Mouse (Mus musculus) midbrain, embryonic 11.5 days (tissue): Measurements from ENCODE around the gene Btbd17. TPM values are rescaled to one million over a fixed set of nuclear protein-coding genes. Genes with fewer than 3 reads are reported as not detected.

Experiments used
- ATAC-seq: fragments of 200-750 bp; cut with Nextera tagmentation; 2 replicates; pipeline ENCODE4 v1.8.0; 2017; ENCODE audit warnings: moderate TSS enrichment, moderate library complexity; ENCODE audit not compliant: low FRiP score
- DNase-seq: peaks from one replicate; pipeline ENCODE4 v3.0.0; 2015; ENCODE audit warnings: low spot score; ENCODE audit errors: missing footprints
- H3K27ac ChIP-seq: fragments of 300-500 bp; sonication (generic); 2 replicates; pipeline ENCODE4 v1.5.1; 2014; ENCODE audit warnings: low read depth, low read length
- H3K27me3 ChIP-seq: fragments of 300-500 bp; sonication (generic); 2 replicates; pipeline ENCODE4 v1.6.1; 2014; ENCODE audit warnings: mild to moderate bottlenecking, low read length, moderate library complexity, mixed read lengths; ENCODE audit not compliant: control insufficient read depth, insufficient read depth
- H3K36me3 ChIP-seq: fragments of 300-500 bp; sonication (generic); 2 replicates; pipeline ENCODE4 v1.6.1; 2014; ENCODE audit warnings: mild to moderate bottlenecking, low read length, moderate library complexity, mixed read lengths; ENCODE audit not compliant: control insufficient read depth, insufficient read depth
- H3K4me1 ChIP-seq: fragments of 300-500 bp; sonication (generic); 2 replicates; pipeline ENCODE4 v1.6.1; 2014; ENCODE audit warnings: low read length; ENCODE audit not compliant: control insufficient read depth, insufficient read depth
- H3K4me2 ChIP-seq: fragments of 300-500 bp; sonication (generic); 2 replicates; pipeline ENCODE4 v1.6.1; 2014; ENCODE audit warnings: mild to moderate bottlenecking, moderate library complexity
- H3K4me3 ChIP-seq: fragments of 300-500 bp; sonication (generic); 2 replicates; pipeline ENCODE4 v1.5.1; 2014; ENCODE audit warnings: low read depth, low read length
- H3K9ac ChIP-seq: fragments of 300-500 bp; sonication (generic); 2 replicates; pipeline ENCODE4 v1.6.1; 2014; ENCODE audit warnings: low read length
- H3K9me3 ChIP-seq: fragments of 300-500 bp; sonication (generic); 2 replicates; pipeline ENCODE4 v1.6.1; 2016; ENCODE audit warnings: low read length; ENCODE audit not compliant: control insufficient read depth
- WGBS: fragments of 180-500 bp; shearing (Covaris S2); extraction: QIAGEN DNeasy Blood & Tissue Kit; methylation state at CpG from one replicate; pipeline ENCODE4 v1.1.7; 2014; 5-methylcytosine and 5-hydroxymethylcytosine counted together
- polyA plus RNA-seq: library from polyadenylated mRNA; unstranded; fragments of >200 nt; fragmentation: Nextera tagmentation; extraction: Ambion mirVana; gene quantifications from 2 replicates; pipeline ENCODE4 v1.2.1, GENCODE M21; 2014

Btbd17 gene
- polyA plus RNA-seq, 1 experiment from 2014 or later, result 70.2 TPM

GRCm38 (mm10) chr11:114809371-114809770, 13.6 kb upstream of the Btbd17 start:
- H3K9ac ChIP-seq, result no peak overlapping the region
- DNase-seq, result no peak
- H3K4me3 ChIP-seq, result no peak overlapping the region
- H3K27me3 ChIP-seq, result no peaks in the 10 kb centered on the region
- 81% methylated on average over 1 of the region's 1 CpGs for WGBS
- no peak for ATAC-seq
- no peaks in the 10 kb centered on the region for H3K9me3 ChIP-seq
- no peak overlapping the region for H3K4me2 ChIP-seq
- H3K36me3 ChIP-seq, result no peaks in the 10 kb centered on the region
- no peak overlapping the region for H3K27ac ChIP-seq
- peaks cover 13% of the 10 kb centered on the region for H3K4me1 ChIP-seq

GRCm38 (mm10) chr11:114807686-114808427, 12.1 kb upstream of the Btbd17 start:
- no peak for DNase-seq
- no peak overlapping the region for H3K4me3 ChIP-seq
- no peaks in the 10 kb centered on the region for H3K9me3 ChIP-seq
- H3K27ac ChIP-seq, result no peak overlapping the region
- H3K4me2 ChIP-seq, result no peak overlapping the region
- H3K9ac ChIP-seq, result no peak overlapping the region
- ATAC-seq, result peak; percentile 50; the same call in 1 of the 2 replicates
- H3K27me3 ChIP-seq, result no peaks in the 10 kb centered on the region
- WGBS, result 17% methylated on average over 14 of the region's 14 CpGs
- peaks cover 28% of the 10 kb centered on the region for H3K4me1 ChIP-seq
- no peaks in the 10 kb centered on the region for H3K36me3 ChIP-seq

DNA sequence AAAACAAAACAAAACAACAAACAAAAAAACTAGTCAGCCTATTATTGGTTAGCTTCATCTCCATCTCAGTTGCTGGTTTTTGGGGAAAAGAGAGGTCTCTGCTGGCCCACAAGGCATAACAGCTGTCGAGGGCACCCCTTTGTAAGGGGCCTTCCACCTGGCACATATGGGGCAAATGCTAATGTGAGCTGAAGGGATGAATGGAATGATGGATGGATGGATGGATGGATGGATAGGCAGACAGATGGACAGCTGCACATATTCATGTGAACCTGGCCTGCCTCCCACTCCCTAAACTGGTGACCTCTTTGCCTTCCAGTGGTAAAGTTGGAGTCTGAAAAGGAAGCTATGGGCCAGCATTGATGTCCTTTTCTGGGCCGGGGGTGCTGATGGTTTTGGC, 11.3 kb upstream of the Btbd17 start:
- H3K4me2 ChIP-seq, result no peak overlapping the region
- no peak for DNase-seq
- ATAC-seq, result no peak
- WGBS, result 68% methylated on average over 2 of the region's 2 CpGs
- H3K9ac ChIP-seq, result no peak overlapping the region
- no peaks in the 10 kb centered on the region; the same call in 1 of the 2 replicates for H3K27me3 ChIP-seq
- no peak overlapping the region for H3K27ac ChIP-seq
- H3K4me3 ChIP-seq, result no peak overlapping the region
- peaks cover 28% of the 10 kb centered on the region for H3K4me1 ChIP-seq
- H3K36me3 ChIP-seq, result no peaks in the 10 kb centered on the region
- H3K9me3 ChIP-seq, result no peaks in the 10 kb centered on the region

DNA sequence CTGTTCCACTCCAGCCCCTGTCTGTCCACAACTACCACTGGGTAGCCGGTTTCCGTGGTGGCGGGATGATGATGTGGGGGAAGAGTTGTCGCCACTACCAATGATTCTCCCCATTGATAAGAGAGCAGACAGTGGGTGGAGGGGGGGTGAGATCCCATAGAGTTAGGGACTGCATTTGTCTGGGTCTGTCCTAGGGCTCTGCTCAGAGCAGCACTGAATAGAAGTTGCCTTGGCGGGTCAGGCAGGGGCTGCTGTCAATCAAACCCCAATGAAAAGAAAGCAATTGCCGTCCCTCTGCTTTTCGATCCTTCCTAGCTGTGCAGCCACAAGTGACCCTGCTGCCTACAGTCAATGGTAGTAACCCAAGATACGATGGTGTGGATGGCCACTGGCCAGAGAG, 8.2 kb upstream of the Btbd17 start:
- no peaks in the 10 kb centered on the region for H3K36me3 ChIP-seq
- DNase-seq, result no peak

DNA sequence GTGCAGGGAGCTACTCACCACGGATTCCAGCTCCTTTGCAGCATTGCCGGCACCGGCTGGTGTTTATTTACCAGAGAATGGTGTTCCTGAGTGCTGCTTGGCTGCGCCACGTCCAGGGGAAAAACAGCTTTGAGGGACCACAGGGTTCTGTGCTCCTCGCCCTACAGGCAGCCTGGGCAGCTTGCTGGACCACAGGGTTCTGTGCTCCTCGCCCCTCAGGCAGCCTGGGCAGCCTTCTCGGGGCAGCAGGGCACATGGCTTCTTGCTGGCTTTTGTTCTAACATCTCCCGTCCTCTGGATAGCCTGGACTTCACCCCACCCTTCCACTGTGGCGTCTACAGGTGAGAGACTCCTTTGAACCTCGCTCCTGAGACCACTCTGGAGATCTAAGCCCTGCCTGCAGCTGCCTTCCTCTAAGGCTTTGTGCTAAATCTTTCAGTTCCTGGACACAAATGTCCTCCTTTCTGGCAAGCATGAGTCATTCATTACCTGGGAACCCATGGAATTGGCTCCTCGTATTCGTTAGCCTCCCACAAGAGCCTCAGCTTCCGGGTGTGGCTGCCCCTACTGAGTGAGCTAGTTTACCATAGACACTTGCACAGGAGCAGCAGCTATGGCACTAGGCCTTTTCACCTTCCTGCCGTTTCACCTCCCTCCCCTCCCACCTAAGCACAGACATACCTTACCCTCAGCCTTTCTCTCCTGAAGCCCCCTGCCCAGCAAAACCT, 7.0 kb upstream of the Btbd17 start:
- DNase-seq (peak; percentile 87), ATAC-seq (no peak)
- Histone ChIP-seq H3K4me2 (no peak overlapping the region), H3K36me3 (no peaks in the 10 kb centered on the region), H3K27ac (no peak overlapping the region), H3K9me3 (no peaks in the 10 kb centered on the region), H3K4me3 (no peak overlapping the region), H3K27me3 (no peaks in the 10 kb centered on the region; the same call in 1 of the 2 replicates), H3K9ac (0 out of 2 replicates have a peak overlapping the region, but pooled peaks have one; percentile 20), H3K4me1 (peaks cover 23% of the 10 kb centered on the region)
- WGBS, result 75% methylated on average over 15 of the region's 15 CpGs

More for the DNA sequence above, 8.2 kb upstream of the Btbd17 start:
- no peaks in the 10 kb centered on the region for H3K9me3 ChIP-seq
- H3K4me1 ChIP-seq, result peaks cover 28% of the 10 kb centered on the region
- no peak overlapping the region for H3K4me3 ChIP-seq
- no peak overlapping the region for H3K4me2 ChIP-seq
- no peaks in the 10 kb centered on the region; the same call in 1 of the 2 replicates for H3K27me3 ChIP-seq
- 22% methylated on average over 8 of the region's 8 CpGs for WGBS
- ATAC-seq, result peak; percentile 59
- no peak overlapping the region for H3K27ac ChIP-seq
- H3K9ac ChIP-seq, result peak overlapping the region; percentile 39; the same call in 1 of the 2 replicates

- DNase-seq, result no peak
- WGBS, result 97% methylated on average over 1 of the region's 1 CpGs
- H3K27me3 ChIP-seq, result no peaks in the 10 kb centered on the region; the same call in 1 of the 2 replicates
- no peak overlapping the region for H3K9ac ChIP-seq
- no peak overlapping the region for H3K4me2 ChIP-seq
- no peak for ATAC-seq
- peaks cover 22% of the 10 kb centered on the region for H3K4me1 ChIP-seq
- no peaks in the 10 kb centered on the region for H3K9me3 ChIP-seq
- H3K27ac ChIP-seq, result no peak overlapping the region
- H3K36me3 ChIP-seq, result no peaks in the 10 kb centered on the region
- H3K4me3 ChIP-seq, result no peak overlapping the region
These were observed 6.2 kb upstream of the Btbd17 start for GRCm38 (mm10) chr11:114801906-114802305.

DNA sequence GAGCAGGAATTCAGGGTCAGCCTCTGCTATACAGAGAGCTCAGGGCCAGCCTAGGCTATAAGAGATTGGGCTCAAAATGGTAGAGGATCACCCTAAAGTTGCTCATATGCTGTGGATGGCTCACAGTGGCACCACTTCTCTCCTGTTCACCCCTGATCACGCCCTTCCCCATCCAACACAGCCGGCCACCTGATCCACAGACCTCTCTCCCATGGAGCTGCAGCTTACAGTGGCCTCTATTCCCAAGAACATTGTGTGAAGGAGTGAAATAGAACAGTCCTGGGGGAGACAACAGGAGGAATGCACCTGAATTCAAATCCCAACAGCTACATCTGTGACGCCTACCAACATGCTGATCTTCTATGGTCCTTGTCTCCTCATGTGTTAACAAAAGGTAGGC, 2.9 kb upstream of the Btbd17 start, which contains the start of gene Gpr142:
Gene Gpr142, plus strand, starts transcription at position 301 of the 400 bp plus-strand sequence.
- no peak within 1 kb of the TSS for H3K4me3 ChIP-seq
- H3K9me3 ChIP-seq, result no peaks in the 10 kb centered on the region
- H3K27me3 ChIP-seq, result no peaks in the 10 kb centered on the region; the same call in 1 of the 2 replicates
- H3K4me2 ChIP-seq, result no peak within 1 kb of the TSS
- no peaks in the 10 kb centered on the region for H3K36me3 ChIP-seq
- peaks cover 39% of the 10 kb centered on the region for H3K4me1 ChIP-seq
- no peak within 1 kb of the TSS for H3K27ac ChIP-seq
- H3K9ac ChIP-seq, result no peak within 1 kb of the TSS
- ATAC-seq, result no peak
- DNase-seq, result no peak
- 98% methylated on average over 3 of the region's 3 CpGs for whole genome bisulfite sequencing

DNA sequence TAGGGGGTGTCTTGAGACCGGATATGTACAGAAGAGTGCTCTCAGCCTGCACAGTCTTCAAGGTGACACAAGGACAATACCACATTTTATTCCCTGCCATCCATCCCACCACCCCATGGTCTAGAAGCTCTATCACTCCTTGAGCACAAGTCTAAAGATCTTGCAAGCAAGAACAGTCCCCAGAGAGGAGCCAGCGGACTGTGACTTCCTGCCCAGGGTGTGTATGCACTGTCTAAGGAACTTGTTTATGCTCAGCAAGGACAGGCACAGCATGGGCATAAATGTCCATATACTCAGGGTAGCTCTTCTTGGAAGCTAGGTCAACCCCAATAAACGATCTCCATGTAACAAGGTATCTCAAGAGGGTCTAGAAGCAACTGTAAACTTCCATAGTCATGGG, 2.2 kb upstream of the Btbd17 start:
- DNase-seq (no peak), ATAC-seq (no peak)
- no peaks in the 10 kb centered on the region for H3K9me3 ChIP-seq
- H3K27me3 ChIP-seq, result peaks cover 3% of the 10 kb centered on the region; the same call in 1 of the 2 replicates
- WGBS, result 93% methylated on average over 3 of the region's 3 CpGs
- no peak overlapping the region for H3K27ac ChIP-seq
- H3K9ac ChIP-seq, result no peak overlapping the region
- H3K4me3 ChIP-seq, result no peak overlapping the region
- H3K36me3 ChIP-seq, result no peaks in the 10 kb centered on the region
- H3K4me1 ChIP-seq, result peaks cover 39% of the 10 kb centered on the region
- H3K4me2 ChIP-seq, result no peak overlapping the region

DNA sequence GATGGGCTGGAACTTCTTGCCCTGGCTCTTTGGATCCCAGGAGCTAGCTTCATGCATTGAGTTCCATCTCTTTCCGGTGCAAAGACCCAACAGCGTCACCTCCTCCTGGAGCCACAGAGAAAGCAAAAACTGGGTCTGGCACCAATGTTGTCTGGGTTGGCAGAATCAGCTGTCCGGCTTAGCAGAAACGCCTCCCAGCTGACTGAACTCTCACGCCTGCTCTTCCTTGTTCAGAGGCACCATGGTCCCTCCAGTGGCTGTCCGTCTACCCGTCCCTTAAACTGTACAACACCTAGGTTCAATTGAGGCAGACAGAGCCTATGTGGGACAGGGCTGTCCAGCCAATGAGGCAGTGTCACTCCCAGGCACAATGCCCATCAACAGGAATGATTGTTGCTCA, 1.4 kb upstream of the Btbd17 start:
- H3K4me3 ChIP-seq, result no peak overlapping the region
- 92% methylated on average over 7 of the region's 7 CpGs for WGBS
- H3K27me3 ChIP-seq, result peaks cover 7% of the 10 kb centered on the region
- DNase-seq (no peak), ATAC-seq (no peak)
- H3K4me1 ChIP-seq, result peaks cover 45% of the 10 kb centered on the region
- H3K9ac ChIP-seq, result no peak overlapping the region
- no peaks in the 10 kb centered on the region for H3K9me3 ChIP-seq
- H3K36me3 ChIP-seq, result no peaks in the 10 kb centered on the region
- H3K27ac ChIP-seq, result peak overlapping the region; percentile 100; the same call in 1 of the 2 replicates
- H3K4me2 ChIP-seq, result no peak overlapping the region
